Mouse (Mus musculus): Measurements from ENCODE around the gene Fmo3. TPM values are rescaled to one million over a fixed set of nuclear protein-coding genes. Genes with fewer than 3 reads are reported as not detected.

Gene Fmo3
- total RNA-seq (2021) = not detected

GRCm38 (mm10) chr1:162984428-162984827 is at the start of gene Fmo3:
Gene Fmo3 (minus strand): TSS chr1:162984528.
- DNase-seq (ENCODE audit: low spot score in 2 of 2) = no peak
- intact Hi-C loops (cut with DNase I) = no loop called here

GRCm38 (mm10) chr1:163023075-163023474 is 38.7 kb upstream of the Fmo3 start:
- intact Hi-C loops (cut with DNase I) = no loop called here
- DNase-seq (ENCODE audit: low spot score in 2 of 2) = no peak

GRCm38 (mm10) chr1:163009220-163009619 is 24.9 kb upstream of the Fmo3 start:
- intact Hi-C loops (cut with DNase I) = no loop called here
- DNase-seq (ENCODE audit: low spot score in 2 of 2) = no peak

GRCm38 (mm10) chr1:163003496-163003895 is 19.2 kb upstream of the Fmo3 start:
- no peak for DNase-seq (ENCODE audit: low spot score in 2 of 2)
- intact Hi-C loops (cut with DNase I) = no loop called here

GRCm38 (mm10) chr1:163001271-163001829 is 17.0 kb upstream of the Fmo3 start:
- no peak for DNase-seq (ENCODE audit: low spot score in 2 of 2)
- intact Hi-C loops (cut with DNase I) = no loop called here

GRCm38 (mm10) chr1:162987546-162987945 is 3.2 kb upstream of the Fmo3 start:
- no peak for DNase-seq (ENCODE audit: low spot score in 2 of 2)
- intact Hi-C loops (cut with DNase I) = no loop called here

GRCm38 (mm10) chr1:162986777-162987176 is 2.4 kb upstream of the Fmo3 start:
- no peak for DNase-seq (ENCODE audit: low spot score in 2 of 2)
- intact Hi-C loops (cut with DNase I) = no loop called here

- no peak for DNase-seq (ENCODE audit: low spot score in 2 of 2)
- intact Hi-C loops (cut with DNase I) = no loop called here
Observed at GRCm38 (mm10) chr1:162986121-162986748, 1.9 kb upstream of the Fmo3 start.

- no peak for DNase-seq (ENCODE audit: low spot score in 2 of 2)
- intact Hi-C loops (cut with DNase I) = no loop called here
Observed at GRCm38 (mm10) chr1:162963556-162963955, 20.8 kb downstream of the Fmo3 start.

GRCm38 (mm10) chr1:162957422-162957821 is 26.9 kb downstream of the Fmo3 start:
- no peak for DNase-seq (ENCODE audit: low spot score in 2 of 2)
- intact Hi-C loops (cut with DNase I) = no loop called here

- intact Hi-C loops (cut with DNase I) = no loop called here
- no peak for DNase-seq (ENCODE audit: low spot score in 2 of 2)
Observed at GRCm38 (mm10) chr1:162953079-162953478, 31.2 kb downstream of the Fmo3 start.

- DNase-seq (ENCODE audit: low spot score in 2 of 2) = no peak
- intact Hi-C loops (cut with DNase I) = no loop called here
Observed at GRCm38 (mm10) chr1:162949763-162950162, 34.6 kb downstream of the Fmo3 start.

- intact Hi-C loops (cut with DNase I) = no loop called here
- DNase-seq (ENCODE audit: low spot score in 2 of 2) = no peak
Observed at GRCm38 (mm10) chr1:162947934-162948333, 36.4 kb downstream of the Fmo3 start.

- intact Hi-C loops (cut with DNase I) = no loop called here
- no peak for DNase-seq (ENCODE audit: low spot score in 2 of 2)
Observed at GRCm38 (mm10) chr1:162946837-162947558, 37.3 kb downstream of the Fmo3 start.

- no peak for DNase-seq (ENCODE audit: low spot score in 2 of 2)
- intact Hi-C loops (cut with DNase I) = no loop called here
Observed at GRCm38 (mm10) chr1:162943700-162944099, 40.6 kb downstream of the Fmo3 start.

- intact Hi-C loops (cut with DNase I) = no loop called here
- DNase-seq (ENCODE audit: low spot score in 2 of 2) = no peak
Observed at GRCm38 (mm10) chr1:162938696-162939351, 45.5 kb downstream of the Fmo3 start.

GRCm38 (mm10) chr1:162937970-162938695 is 46.2 kb downstream of the Fmo3 start:
- intact Hi-C loops (cut with DNase I) = no loop called here
- no peak for DNase-seq (ENCODE audit: low spot score in 2 of 2)

GRCm38 (mm10) chr1:162937415-162937814 is 46.9 kb downstream of the Fmo3 start, which contains the start of gene Fmo6:
Gene Fmo6 (minus strand): TSS chr1:162937515.
- intact Hi-C loops (cut with DNase I) = no loop called here
- no peak for DNase-seq (ENCODE audit: low spot score in 2 of 2)

GRCm38 (mm10) chr1:162934374-162935012 is 49.8 kb downstream of the Fmo3 start:
- intact Hi-C loops (cut with DNase I) = no loop called here
- DNase-seq (ENCODE audit: low spot score in 2 of 2) = peak in 1 of 2 experiments; percentile 11

All from left cerebral cortex, postnatal 36 days (tissue).